Mouse (Mus musculus) kidney, embryonic 15.5 days (tissue): ENCODE data around the gene 9930111J21Rik1. TPM values are rescaled to one million over a fixed set of nuclear protein-coding genes. Genes with fewer than 3 reads are reported as not detected.
"Not testable (repeated sequence)": the region's sequence is repeated elsewhere in the genome, so short reads cannot be mapped to it uniquely, and the experiment has no call there.

ENCODE experiments used
- ATAC-seq: fragments of 200-750 bp; cut with Nextera tagmentation; replicated peaks from 2 replicates; pipeline ENCODE4 v1.8.0; 2017; ENCODE audit warnings: moderate TSS enrichment; ENCODE audit not compliant: low FRiP score
- H3K27ac ChIP-seq: fragments of 300-500 bp; sonication (generic); 2 replicates; pipeline ENCODE4 v1.5.1; 2015; ENCODE audit warnings: mild to moderate bottlenecking, inconsistent platforms
- H3K27me3 ChIP-seq: fragments of 300-500 bp; sonication (generic); 2 replicates; pipeline ENCODE4 v1.6.1; 2015; ENCODE audit warnings: inconsistent platforms
- H3K36me3 ChIP-seq: fragments of 300-500 bp; sonication (generic); 2 replicates; pipeline ENCODE4 v1.6.1; 2015; ENCODE audit warnings: inconsistent platforms
- H3K4me1 ChIP-seq: fragments of 300-500 bp; sonication (generic); 2 replicates; pipeline ENCODE4 v1.6.1; 2015; ENCODE audit warnings: inconsistent platforms
- H3K4me2 ChIP-seq: fragments of 300-500 bp; sonication (generic); 2 replicates; pipeline ENCODE4 v1.6.1; 2015; ENCODE audit warnings: moderate library complexity, mild to moderate bottlenecking, inconsistent platforms
- H3K4me3 ChIP-seq: fragments of 300-500 bp; sonication (generic); replicated peaks from 2 replicates; pipeline ENCODE4 v1.5.1; 2015; ENCODE audit warnings: mild to moderate bottlenecking, inconsistent platforms
- H3K9ac ChIP-seq: fragments of 300-500 bp; sonication (generic); 2 replicates; pipeline ENCODE4 v1.6.1; 2015; ENCODE audit warnings: mild to moderate bottlenecking, inconsistent platforms
- H3K9me3 ChIP-seq: fragments of 300-500 bp; sonication (generic); replicated peaks from 2 replicates; pipeline ENCODE4 v1.6.1; 2016; ENCODE audit warnings: inconsistent platforms
- WGBS: fragments of 180-500 bp; shearing (Covaris S2); methylation state at CpG from one replicate; pipeline ENCODE4 v1.1.7; 2015; ENCODE audit warnings: mixed read lengths; 5-methylcytosine and 5-hydroxymethylcytosine counted together
- polyA plus RNA-seq: library from polyadenylated mRNA; unstranded; fragments of >200 nt; fragmentation: Nextera tagmentation; extraction: Ambion mirVana; gene quantifications from 2 replicates; pipeline ENCODE4 v1.2.1, GENCODE M21; 2015

Gene 9930111J21Rik1
- polyA plus RNA-seq, 1 experiment from 2014 or later = 0.53 TPM

DNA sequence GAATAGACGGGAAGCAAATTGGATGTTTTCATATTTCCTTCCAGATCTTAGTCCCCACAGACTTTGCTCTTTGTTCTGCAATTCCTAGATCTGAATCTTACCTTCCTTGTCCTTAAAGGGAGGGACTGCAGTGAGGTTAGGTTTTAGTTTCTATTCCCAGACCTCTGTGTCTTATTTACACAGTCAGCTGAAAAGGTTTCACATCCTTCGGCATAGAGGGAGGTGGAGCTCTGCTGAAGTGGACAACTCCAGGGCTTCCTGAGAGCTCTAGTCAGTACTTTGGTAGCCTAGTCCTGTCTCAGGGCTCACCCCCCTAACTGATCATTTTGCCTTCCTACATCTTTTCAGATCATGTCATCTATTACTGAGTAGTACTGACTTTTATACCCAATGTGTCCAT is 77.2 kb downstream of the 9930111J21Rik1 start, which contains the start of gene Gm5431:
Gene Gm5431 (minus strand): TSS at position 194 of the 400 bp plus-strand sequence.
- 68% methylated on average over 2 of the region's 2 CpGs for WGBS
- H3K27ac ChIP-seq = no peak within 1 kb of the TSS
- H3K9me3 ChIP-seq = no peaks in the 10 kb centered on the region
- no peak within 1 kb of the TSS for H3K4me2 ChIP-seq
- no peaks in the 10 kb centered on the region for H3K4me1 ChIP-seq
- no peak within 1 kb of the TSS for H3K4me3 ChIP-seq
- no peak within 1 kb of the TSS for H3K9ac ChIP-seq
- H3K36me3 ChIP-seq = no peaks in the 10 kb centered on the region
- H3K27me3 ChIP-seq = no peaks in the 10 kb centered on the region
- no peak for ATAC-seq

DNA sequence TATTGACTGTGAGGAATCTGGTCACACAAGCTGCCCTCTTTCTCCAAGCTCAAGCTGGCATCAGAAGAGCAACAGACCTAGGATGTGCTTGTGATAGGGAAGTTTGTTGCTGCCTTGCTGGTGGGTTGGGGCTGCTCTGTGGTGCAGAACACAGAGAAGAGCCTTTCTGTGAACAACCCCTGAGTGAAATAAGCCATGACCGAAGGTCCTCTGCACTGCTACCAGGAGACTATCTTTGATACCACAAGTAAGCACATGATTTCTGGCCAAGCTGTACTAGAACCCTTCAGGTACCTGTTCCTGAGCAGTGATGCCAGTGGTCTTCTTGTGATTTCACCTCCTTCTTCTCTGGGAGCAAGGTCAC is 77.6 kb downstream of the 9930111J21Rik1 start:
- 88% methylated on average over 1 of the region's 1 CpGs for WGBS
- ATAC-seq = not testable (repeated sequence)

DNA sequence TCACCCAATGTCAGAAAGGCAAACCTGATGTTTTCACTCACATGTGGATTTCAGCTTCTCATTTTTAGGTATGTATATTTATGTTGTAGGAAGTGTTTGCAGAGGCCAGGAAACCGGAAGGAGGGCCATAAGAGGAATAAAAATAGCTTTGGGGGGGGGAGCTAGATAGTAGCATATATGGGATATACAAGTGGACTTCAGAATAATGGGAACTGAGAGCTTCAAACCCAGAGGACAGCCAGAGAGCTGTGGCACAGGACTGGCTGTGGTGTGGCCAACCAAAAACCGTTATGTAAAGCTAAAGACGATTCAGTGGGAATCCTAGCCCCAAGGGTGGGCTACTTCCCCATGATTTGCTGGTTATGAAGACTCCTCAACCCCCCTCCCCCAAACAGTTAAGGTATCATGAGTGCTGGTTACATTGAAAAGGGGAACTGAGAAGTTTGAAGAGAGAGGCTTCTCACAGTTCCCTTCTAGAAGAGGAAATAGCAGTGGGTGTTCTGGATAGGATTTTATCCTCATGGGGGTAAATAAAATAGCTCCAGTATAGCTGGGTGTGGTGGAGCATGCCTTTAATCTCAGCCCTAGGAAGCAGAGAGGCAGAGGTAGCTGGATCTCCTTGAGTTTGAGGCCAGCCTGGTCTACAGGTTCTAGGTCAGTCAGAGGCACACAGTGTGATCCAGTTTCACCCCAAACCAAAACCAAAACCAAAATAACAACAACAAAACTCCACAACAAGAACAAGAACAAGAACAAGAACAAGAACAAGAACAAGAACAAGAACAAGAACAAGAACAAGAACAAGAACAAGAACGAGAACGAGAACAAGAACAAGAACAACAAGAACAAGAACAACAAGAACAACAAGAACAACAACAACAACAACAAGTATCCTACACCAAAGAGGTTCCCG is 78.3 kb downstream of the 9930111J21Rik1 start:
- not testable (repeated sequence) for H3K36me3 ChIP-seq, H3K4me1 ChIP-seq, ATAC-seq, H3K27me3 ChIP-seq, H3K27ac ChIP-seq, H3K9ac ChIP-seq, H3K4me2 ChIP-seq, H3K4me3 ChIP-seq, H3K9me3 ChIP-seq
- 73% methylated on average over 6 of the region's 6 CpGs for WGBS

More for the DNA sequence above, 77.6 kb downstream of the 9930111J21Rik1 start:
- H3K27ac ChIP-seq, H3K9me3 ChIP-seq, H3K36me3 ChIP-seq, H3K4me1 ChIP-seq, H3K4me2 ChIP-seq, H3K27me3 ChIP-seq, H3K9ac ChIP-seq, H3K4me3 ChIP-seq: not testable (repeated sequence)

DNA sequence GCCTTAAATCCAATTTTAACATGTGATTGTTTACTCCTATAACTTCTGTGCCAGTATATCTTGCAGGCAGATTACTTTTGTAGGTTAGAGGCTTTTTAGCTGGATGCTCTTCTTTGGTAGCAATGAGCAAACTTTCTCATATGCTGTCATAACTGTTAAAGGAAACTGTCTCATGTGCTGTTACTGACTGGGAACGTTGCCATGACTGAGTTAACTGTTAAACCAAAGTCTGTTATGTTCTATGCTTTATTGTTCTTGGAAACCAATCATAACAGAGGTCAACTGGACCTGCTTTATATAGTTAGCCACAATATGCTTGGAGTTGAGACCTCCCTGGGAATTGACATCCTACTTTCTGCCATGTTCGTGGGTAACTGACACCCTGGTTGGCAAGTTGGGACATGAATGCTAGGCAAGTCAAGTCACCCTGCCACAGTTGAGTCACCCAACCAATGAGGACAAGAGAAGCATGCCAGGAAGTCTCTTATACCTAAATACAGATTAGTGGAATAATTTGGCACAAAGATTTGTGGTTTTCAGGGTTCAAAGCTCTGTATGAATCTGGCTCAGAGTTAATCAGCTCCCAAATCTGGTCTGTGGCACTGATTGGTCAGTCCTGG is 80.3 kb downstream of the 9930111J21Rik1 start:
- H3K27ac ChIP-seq = no peak overlapping the region
- no peak overlapping the region for H3K4me2 ChIP-seq
- H3K9me3 ChIP-seq = no peaks in the 10 kb centered on the region
- ATAC-seq = no peak
- H3K4me3 ChIP-seq = no peak overlapping the region
- H3K4me1 ChIP-seq = no peaks in the 10 kb centered on the region
- H3K36me3 ChIP-seq = no peaks in the 10 kb centered on the region
- WGBS = 71% methylated on average over 2 of the region's 2 CpGs
- H3K27me3 ChIP-seq = no peaks in the 10 kb centered on the region
- H3K9ac ChIP-seq = no peak overlapping the region

Other genes with a start within 250 kb of the 9930111J21Rik1 start
- 775 and 792 TPM in 2 replicates for gene Rack1, start 179.1 kb downstream of the 9930111J21Rik1 start, polyA plus RNA-seq
- 6.6 and 7.0 TPM in 2 replicates for gene Trim41, start 162.0 kb downstream of the 9930111J21Rik1 start, polyA plus RNA-seq
- 3.7 and 4.0 TPM in 2 replicates for gene Trim7, start 153.3 kb downstream of the 9930111J21Rik1 start, polyA plus RNA-seq
- gene Gm12184, start 152.7 kb downstream of the 9930111J21Rik1 start, polyA plus RNA-seq = 1.6 and 2.9 TPM in 2 replicates
- 15.2 and 15.5 TPM in 2 replicates for gene Irgm1, start 107.7 kb downstream of the 9930111J21Rik1 start, polyA plus RNA-seq
- gene Gm5431, start 77.2 kb downstream of the 9930111J21Rik1 start, polyA plus RNA-seq = 0.14 and 0.24 TPM in 2 replicates
- 2.4 and 2.9 TPM in 2 replicates for gene Psme2b, start 33.2 kb downstream of the 9930111J21Rik1 start, polyA plus RNA-seq
- gene Olfr56, start 509 bp downstream of the 9930111J21Rik1 start, polyA plus RNA-seq = not detected in 2 replicates
- not detected in 2 replicates for gene Gm12185, start 12.8 kb upstream of the 9930111J21Rik1 start, polyA plus RNA-seq
- gene Tgtp1, start 14.8 kb upstream of the 9930111J21Rik1 start, polyA plus RNA-seq = 0.57 and 0.67 TPM in 2 replicates
- gene 9930111J21Rik2, start 71.8 kb upstream of the 9930111J21Rik1 start, polyA plus RNA-seq = 0.93 and 1.0 TPM in 2 replicates
- 0.32 TPM in 1 of 2 replicates, not detected in the other for gene Tgtp2, start 84.8 kb upstream of the 9930111J21Rik1 start, polyA plus RNA-seq
- gene Ifi47, start 97.2 kb upstream of the 9930111J21Rik1 start, polyA plus RNA-seq = 1.7 and 2.1 TPM in 2 replicates
- gene Olfr1396, start 135.5 kb upstream of the 9930111J21Rik1 start, polyA plus RNA-seq = not detected in 2 replicates
- gene Olfr1395, start 162.9 kb upstream of the 9930111J21Rik1 start, polyA plus RNA-seq = not detected in 2 replicates
- gene Olfr1394, start 175.0 kb upstream of the 9930111J21Rik1 start, polyA plus RNA-seq = not detected in 2 replicates
- gene Btnl9, start 207.8 kb upstream of the 9930111J21Rik1 start, polyA plus RNA-seq = 2.6 and 5.6 TPM in 2 replicates
- gene Zfp62, start 223.9 kb upstream of the 9930111J21Rik1 start, polyA plus RNA-seq = 40.5 and 41.9 TPM in 2 replicates